ENCODE assay signal across 30 mouse cellular contexts in genomic region chr1:136909494-136910037, GRCm38 (mm10). TPM values are rescaled to one million over a fixed set of nuclear protein-coding genes. Genes with fewer than 3 reads are reported as not detected.
DNase-seq lines count a peak whose midpoint lies in the region; ATAC-seq lines count a peak whose summit lies in the region.
"Had no signal": no experiment of that assay in that cellular context is flagged by ENCODE, and none has a peak within 500 bp of the region (broad histone marks: within the 10 kb centered on the region; RNA-seq: fewer than 3 reads in every experiment).

No protein-coding gene starts in this region.

- H3K4me3 ChIP-seq in embryonic facial prominence, embryonic 11.5 days (ENCODE audit: low read depth, low read length), result no peak overlapping the region
- no peak overlapping the region for H3K4me3 ChIP-seq in embryonic facial prominence, embryonic 10.5 days
- no peak overlapping the region for H3K4me3 ChIP-seq in forebrain, embryonic 13.5 days
- no peak overlapping the region for H3K4me3 ChIP-seq in forebrain, embryonic 15.5 days
- H3K4me3 ChIP-seq: embryonic facial prominence, embryonic 12.5 days; erythroblast, embryonic 14.5 days; heart, embryonic 12.5 days; heart, embryonic 15.5 days; hindbrain, embryonic 10.5 days; hindbrain, embryonic 13.5 days; intestine, embryonic 15.5 days had no signal

- WGBS in embryonic facial prominence, embryonic 11.5 days, result 68% methylated on average over 6 of the region's 6 CpGs
- WGBS in embryonic facial prominence, embryonic 10.5 days, result 72% methylated on average over 6 of the region's 6 CpGs
- 41% methylated on average over 6 of the region's 6 CpGs for WGBS in forebrain, embryonic 13.5 days
- 28% methylated on average over 6 of the region's 6 CpGs for WGBS in forebrain, embryonic 15.5 days

- H3K27ac ChIP-seq in embryonic facial prominence, embryonic 11.5 days (replicated peaks; ENCODE audit: low read depth, low read length), result no peak overlapping the region
- H3K27ac ChIP-seq in embryonic facial prominence, embryonic 10.5 days (replicated peaks), result no peak overlapping the region
- no peak overlapping the region for H3K27ac ChIP-seq in forebrain, embryonic 13.5 days
- H3K27ac ChIP-seq in forebrain, embryonic 15.5 days (replicated peaks), result no peak overlapping the region
- H3K27ac ChIP-seq: embryonic facial prominence, embryonic 12.5 days; heart, embryonic 15.5 days; hindbrain, embryonic 10.5 days; hindbrain, embryonic 13.5 days had no signal

- no peaks in the 10 kb centered on the region for H3K36me3 ChIP-seq in embryonic facial prominence, embryonic 11.5 days (replicated peaks; ENCODE audit: control insufficient read depth, insufficient read depth, low read depth, low read length)
- H3K36me3 ChIP-seq in embryonic facial prominence, embryonic 10.5 days (replicated peaks), result no peaks in the 10 kb centered on the region
- no peaks in the 10 kb centered on the region for H3K36me3 ChIP-seq in forebrain, embryonic 13.5 days (ENCODE audit: poor library complexity, severe bottlenecking)
- no peaks in the 10 kb centered on the region for H3K36me3 ChIP-seq in forebrain, embryonic 15.5 days
- H3K36me3 ChIP-seq: embryonic facial prominence, embryonic 12.5 days; heart, embryonic 12.5 days; heart, embryonic 15.5 days; hindbrain, embryonic 10.5 days; hindbrain, embryonic 13.5 days; intestine, embryonic 15.5 days had no signal

- H3K9ac ChIP-seq in embryonic facial prominence, embryonic 11.5 days (replicated peaks; ENCODE audit: low read length), result no peak overlapping the region
- no peak overlapping the region for H3K9ac ChIP-seq in forebrain, embryonic 13.5 days
- no peak overlapping the region for H3K9ac ChIP-seq in forebrain, embryonic 15.5 days (replicated peaks)
- H3K9ac ChIP-seq: embryonic facial prominence, embryonic 12.5 days; heart, embryonic 12.5 days; heart, embryonic 15.5 days; hindbrain, embryonic 13.5 days; intestine, embryonic 15.5 days had no signal

- ATAC-seq in embryonic facial prominence, embryonic 11.5 days (replicated peaks; ENCODE audit: insufficient number of reproducible peaks, low FRiP score, low TSS enrichment, low read depth), result no peak
- ATAC-seq in forebrain, embryonic 13.5 days, result peak; percentile 38; the same call in 1 of the 2 replicates
- no peak for ATAC-seq in forebrain, embryonic 15.5 days (replicated peaks)
- no peak for ATAC-seq in megakaryocyte-erythroid progenitor cell, adult 5-6 weeks (replicated peaks; ENCODE audit: low FRiP score, low TSS enrichment, poor library complexity, severe bottlenecking)
- ATAC-seq: hindbrain, embryonic 16.5 days; Patski had no signal

- H3K9me3 ChIP-seq in embryonic facial prominence, embryonic 11.5 days (replicated peaks; ENCODE audit: control insufficient read depth, low read length), result no peaks in the 10 kb centered on the region
- H3K9me3 ChIP-seq in embryonic facial prominence, embryonic 10.5 days, result no peaks in the 10 kb centered on the region
- H3K9me3 ChIP-seq in forebrain, embryonic 13.5 days (replicated peaks), result no peaks in the 10 kb centered on the region
- H3K9me3 ChIP-seq in forebrain, embryonic 15.5 days, result no peaks in the 10 kb centered on the region
- H3K9me3 ChIP-seq: embryonic facial prominence, embryonic 12.5 days; heart, embryonic 12.5 days; heart, embryonic 15.5 days; hindbrain, embryonic 10.5 days; hindbrain, embryonic 13.5 days; intestine, embryonic 15.5 days had no signal

- DNase-seq in embryonic facial prominence, embryonic 11.5 days (ENCODE audit: low spot score), result peak; percentile 4
- no peak for DNase-seq in embryonic facial prominence, embryonic 10.5 days (ENCODE audit: low spot score)
- DNase-seq in Muller cell, postnatal 12 days (ENCODE audit: inconsistent ontology term), result peak; percentile 4
- DNase-seq in retina, embryonic 14.5 days (ENCODE audit: low spot score), result peak; percentile 55
- DNase-seq in kidney, adult 8-10 months, result no peak
- DNase-seq: adrenal gland, postnatal 10 days; adrenal gland, postnatal 36 days; cerebellum, adult 11 months; cerebellum, adult 2 months; cerebellum, postnatal 10 days; cerebellum, postnatal 36 days; embryo, embryonic 11 days; gastrocnemius, postnatal 25 days; heart, adult 18-20 months; heart, postnatal 10 days; heart, postnatal 36 days; kidney, adult 11 months had no signal

- H3K27me3 ChIP-seq in embryonic facial prominence, embryonic 11.5 days (ENCODE audit: control insufficient read depth, insufficient read depth, low read length), result no peaks in the 10 kb centered on the region
- 0 out of 2 replicates have a peak, but pooled peaks cover 3% of the 10 kb centered on the region for H3K27me3 ChIP-seq in embryonic facial prominence, embryonic 10.5 days (replicated peaks; ENCODE audit: low read depth, poor library complexity, severe bottlenecking)
- peaks cover 68% of the 10 kb centered on the region for H3K27me3 ChIP-seq in forebrain, embryonic 13.5 days
- peaks cover 11% of the 10 kb centered on the region; the same call in 1 of the 2 replicates for H3K27me3 ChIP-seq in forebrain, embryonic 15.5 days
- H3K27me3 ChIP-seq: embryonic facial prominence, embryonic 12.5 days; heart, embryonic 12.5 days; heart, embryonic 15.5 days; intestine, embryonic 15.5 days; Patski had no signal

- H3K4me2 ChIP-seq in embryonic facial prominence, embryonic 11.5 days (ENCODE audit: low read depth, low read length), result no peak overlapping the region
- H3K4me2 ChIP-seq in forebrain, embryonic 13.5 days, result no peak overlapping the region
- H3K4me2 ChIP-seq in forebrain, embryonic 15.5 days (replicated peaks), result no peak overlapping the region
- H3K4me2 ChIP-seq: embryonic facial prominence, embryonic 12.5 days; heart, embryonic 12.5 days; heart, embryonic 15.5 days; hindbrain, embryonic 13.5 days had no signal

- no peaks in the 10 kb centered on the region for H3K4me1 ChIP-seq in embryonic facial prominence, embryonic 11.5 days (ENCODE audit: control insufficient read depth, insufficient read depth, low read length)
- no peaks in the 10 kb centered on the region for H3K4me1 ChIP-seq in embryonic facial prominence, embryonic 10.5 days
- H3K4me1 ChIP-seq in forebrain, embryonic 13.5 days, result peaks cover 5% of the 10 kb centered on the region; the same call in 1 of the 2 replicates
- H3K4me1 ChIP-seq in forebrain, embryonic 15.5 days, result no peaks in the 10 kb centered on the region
- H3K4me1 ChIP-seq: heart, embryonic 15.5 days; hindbrain, embryonic 13.5 days had no signal

RNA-seq across cellular contexts. Expression of gene Nr5a2, which starts 50.7 kb away (rescaled TPM):
- polyA plus RNA-seq in embryonic facial prominence, embryonic 11.5 days (2014; fragmentation: Nextera tagmentation; extraction: Ambion mirVana), result 1.7 and 2.0 TPM in 2 replicates
- 1.1 and 1.3 TPM in 2 replicates for polyA plus RNA-seq in embryonic facial prominence, embryonic 10.5 days (2016; fragmentation: Nextera tagmentation; extraction: Ambion mirVana)
- 0.35 and 0.48 TPM in 2 replicates for polyA plus RNA-seq in forebrain, embryonic 13.5 days (2015; fragmentation: Nextera tagmentation; extraction: Ambion mirVana)
- polyA plus RNA-seq in forebrain, embryonic 15.5 days (2015; fragmentation: Nextera tagmentation; extraction: Ambion mirVana), result 0.17 and 0.42 TPM in 2 replicates
- not detected in 2 replicates for total RNA-seq in megakaryocyte-erythroid progenitor cell, adult 5-6 weeks (2014; fragmentation: Nextera tagmentation)
- not detected in 2 replicates for total RNA-seq in megakaryocyte-erythroid progenitor cell, adult 5-6 weeks (2017)
- polyA plus RNA-seq: cortical plate, adult 2 months had no signal

Comparison
In these comparisons a context has a peak if more than half of its experiments do, and no peak if none do; other contexts are left out.
1. DNase-seq: peak in embryonic facial prominence, embryonic 11.5 days (single experiment), Muller cell, postnatal 12 days (single experiment) and retina, embryonic 14.5 days (single experiment); none in embryonic facial prominence, embryonic 10.5 days (single experiment) and kidney, adult 8-10 months (0 of 2).